Mouse (Mus musculus) small intestine, adult 2 months (tissue): ENCODE measurements around the gene Fnbp1. TPM values are rescaled to one million over a fixed set of nuclear protein-coding genes. Genes with fewer than 3 reads are reported as not detected.
A peak's percentile ranks its signal among the peaks of the same experiment; 100 is the strongest.

Experiments
- H3K27ac ChIP-seq: fragments of 200-500 bp; 2 replicates; pipeline ENCODE4 v1.5.1; 2012; ENCODE audit warnings: low read depth, low read length, control low read depth, inconsistent platforms; ENCODE audit not compliant: insufficient read depth
- H3K27me3 ChIP-seq: fragments of 200-500 bp; 2 replicates; pipeline ENCODE4 v1.6.1; 2012; ENCODE audit warnings: mild to moderate bottlenecking, moderate library complexity, low read length, inconsistent platforms; ENCODE audit not compliant: control insufficient read depth, insufficient read depth
- H3K36me3 ChIP-seq: fragments of 200-500 bp; 2 replicates; pipeline ENCODE4 v1.6.1; 2012; ENCODE audit warnings: mild to moderate bottlenecking, low read length, control low read depth, inconsistent platforms; ENCODE audit not compliant: control insufficient read depth, insufficient read depth
- H3K4me1 ChIP-seq: fragments of 200-500 bp; 2 replicates; pipeline ENCODE4 v1.6.1; 2012; ENCODE audit warnings: low read length, inconsistent platforms, mixed read lengths; ENCODE audit not compliant: control insufficient read depth, insufficient read depth, insufficient read length
- H3K4me3 ChIP-seq: fragments of 200-500 bp; 2 replicates; pipeline ENCODE4 v1.5.1; 2012; ENCODE audit warnings: low read depth, mild to moderate bottlenecking, control low read depth, inconsistent platforms, low read length, moderate library complexity
- CTCF ChIP-seq: fragments of 200-500 bp; IDR thresholded peaks from 2 replicates; pipeline ENCODE4 v1.5.1; 2012; ENCODE audit warnings: low read depth, mild to moderate bottlenecking, control low read depth, inconsistent platforms, low read length, moderate library complexity, mixed read lengths; ENCODE audit not compliant: insufficient replicate concordance, insufficient read length; ENCODE audit errors: extremely low read depth
- POLR2A ChIP-seq: fragments of 200-500 bp; IDR thresholded peaks from 2 replicates; pipeline ENCODE4 v1.6.1; 2012; ENCODE audit warnings: low read depth, mild to moderate bottlenecking, control low read depth, inconsistent platforms, low read length, moderate library complexity
- WGBS: fragments of 180-500 bp; shearing (Covaris S2); methylation state at CpG from one replicate; pipeline ENCODE4 v1.1.7; 2018; 5-methylcytosine and 5-hydroxymethylcytosine counted together
- polyA plus RNA-seq: library from polyadenylated mRNA; depleted of rRNA; stranded (reverse); fragments of >200 nt; gene quantifications from 2 replicates; pipeline ENCODE4 v1.2.3, GENCODE M21; 2012

The Fnbp1 gene
- polyA plus RNA-seq, 1 experiment = 28.6 TPM

- whole genome bisulfite sequencing = 86% methylated on average over 15 of the region's 15 CpGs
- no peaks in the 10 kb centered on the region for H3K36me3 ChIP-seq
- TF ChIP-seq CTCF (no peak), POLR2A (no peak)
Measured at GRCm38 (mm10) chr2:31096119-31096518, 45.7 kb downstream of the Fnbp1 start.

GRCm38 (mm10) chr2:31094565-31094964 is 47.2 kb downstream of the Fnbp1 start:
- WGBS = 50% methylated on average over 5 of the region's 5 CpGs
- TF ChIP-seq CTCF (no peak), POLR2A (no peak)
- Histone ChIP-seq H3K4me3 (no peak overlapping the region), H3K36me3 (0 out of 2 replicates have a peak, but pooled peaks cover 2% of the 10 kb centered on the region), H3K4me1 (no peaks in the 10 kb centered on the region), H3K27me3 (no peaks in the 10 kb centered on the region), H3K27ac (no peak overlapping the region)

More at GRCm38 (mm10) chr2:31096119-31096518, 45.7 kb downstream of the Fnbp1 start:
- Histone ChIP-seq H3K4me3 (no peak overlapping the region), H3K27ac (no peak overlapping the region), H3K4me1 (no peaks in the 10 kb centered on the region), H3K27me3 (no peaks in the 10 kb centered on the region)

GRCm38 (mm10) chr2:31092939-31093338 is 48.9 kb downstream of the Fnbp1 start:
- H3K27ac ChIP-seq = no peak overlapping the region
- no peak overlapping the region for H3K4me3 ChIP-seq
- 0 out of 2 replicates have a peak, but pooled peaks cover 2% of the 10 kb centered on the region for H3K36me3 ChIP-seq
- WGBS = 78% methylated on average over 3 of the region's 3 CpGs
- TF ChIP-seq POLR2A = no peak
- no peak for TF ChIP-seq CTCF
- H3K27me3 ChIP-seq = no peaks in the 10 kb centered on the region
- peaks cover 8% of the 10 kb centered on the region; the same call in 1 of the 2 replicates for H3K4me1 ChIP-seq

GRCm38 (mm10) chr2:31091182-31091581 is 50.6 kb downstream of the Fnbp1 start:
- WGBS = 55% methylated on average over 3 of the region's 3 CpGs
- Histone ChIP-seq H3K36me3 (0 out of 2 replicates have a peak, but pooled peaks cover 2% of the 10 kb centered on the region), H3K27me3 (no peaks in the 10 kb centered on the region), H3K4me3 (no peak overlapping the region), H3K4me1 (peaks cover 8% of the 10 kb centered on the region; the same call in 1 of the 2 replicates), H3K27ac (no peak overlapping the region)
- TF ChIP-seq CTCF (no peak), POLR2A (no peak)

GRCm38 (mm10) chr2:31089607-31090006 is 52.2 kb downstream of the Fnbp1 start:
- 79% methylated on average over 16 of the region's 16 CpGs for WGBS

GRCm38 (mm10) chr2:31088871-31089270 is 52.9 kb downstream of the Fnbp1 start:
- 83% methylated on average over 8 of the region's 8 CpGs for WGBS
- Histone ChIP-seq H3K36me3 (0 out of 2 replicates have a peak, but pooled peaks cover 4% of the 10 kb centered on the region), H3K27ac (peak overlapping the region; percentile 33; the same call in 1 of the 2 replicates), H3K4me1 (peaks cover 8% of the 10 kb centered on the region; the same call in 1 of the 2 replicates), H3K27me3 (no peaks in the 10 kb centered on the region), H3K4me3 (no peak overlapping the region)
- no peak for TF ChIP-seq CTCF
- no peak for TF ChIP-seq POLR2A

More at GRCm38 (mm10) chr2:31089607-31090006, 52.2 kb downstream of the Fnbp1 start:
- Histone ChIP-seq H3K27me3 (no peaks in the 10 kb centered on the region), H3K27ac (peak overlapping the region; percentile 33; the same call in 1 of the 2 replicates), H3K4me1 (peaks cover 8% of the 10 kb centered on the region; the same call in 1 of the 2 replicates), H3K36me3 (0 out of 2 replicates have a peak, but pooled peaks cover 2% of the 10 kb centered on the region), H3K4me3 (no peak overlapping the region)
- no peak for TF ChIP-seq CTCF
- no peak for TF ChIP-seq POLR2A
